Mouse (Mus musculus) kidney, embryonic 14.5 days (tissue): Measurements from ENCODE around the gene Arhgef9. TPM values are rescaled to one million over a fixed set of nuclear protein-coding genes. Genes with fewer than 3 reads are reported as not detected.

Experiments used
- ATAC-seq: fragments of 200-750 bp; cut with Nextera tagmentation; 2 replicates; pipeline ENCODE4 v1.8.0; 2017; ENCODE audit warnings: moderate number of reproducible peaks, mild to moderate bottlenecking, moderate TSS enrichment, moderate library complexity; ENCODE audit not compliant: low FRiP score, low TSS enrichment
- H3K27ac ChIP-seq: fragments of 300-500 bp; sonication (generic); 2 replicates; pipeline ENCODE4 v1.5.1; 2014; ENCODE audit warnings: low read depth, mild to moderate bottlenecking, low read length, moderate library complexity, mixed read lengths
- H3K27me3 ChIP-seq: fragments of 300-500 bp; sonication (generic); 2 replicates; pipeline ENCODE4 v1.6.1; 2014; ENCODE audit warnings: mild to moderate bottlenecking, low read length; ENCODE audit not compliant: control insufficient read depth, insufficient read depth
- H3K36me3 ChIP-seq: fragments of 300-500 bp; sonication (generic); 2 replicates; pipeline ENCODE4 v1.6.1; 2014; ENCODE audit warnings: low read length, mixed read lengths; ENCODE audit not compliant: control insufficient read depth, insufficient read depth
- H3K4me1 ChIP-seq: fragments of 300-500 bp; sonication (generic); 2 replicates; pipeline ENCODE4 v1.6.1; 2014; ENCODE audit warnings: low read length, mixed read lengths; ENCODE audit not compliant: control insufficient read depth, insufficient read depth
- H3K4me2 ChIP-seq: fragments of 300-500 bp; sonication (generic); replicated peaks from 2 replicates; pipeline ENCODE4 v1.6.1; 2014; ENCODE audit warnings: low read depth, mild to moderate bottlenecking, low read length
- H3K4me3 ChIP-seq: fragments of 300-500 bp; sonication (generic); 2 replicates; pipeline ENCODE4 v1.5.1; 2014; ENCODE audit warnings: mild to moderate bottlenecking, low read length
- H3K9ac ChIP-seq: fragments of 300-500 bp; sonication (generic); 2 replicates; pipeline ENCODE4 v1.6.1; 2014; ENCODE audit warnings: low read depth, mild to moderate bottlenecking, low read length, moderate library complexity
- H3K9me3 ChIP-seq: fragments of 300-500 bp; sonication (generic); 2 replicates; pipeline ENCODE4 v1.6.1; 2016; ENCODE audit warnings: low read length; ENCODE audit not compliant: control insufficient read depth
- WGBS: fragments of 180-500 bp; shearing (Covaris S2); extraction: QIAGEN DNeasy Blood & Tissue Kit; methylation state at CpG from one replicate; pipeline ENCODE4 v1.1.7; 2014; 5-methylcytosine and 5-hydroxymethylcytosine counted together
- polyA plus RNA-seq: library from polyadenylated mRNA; unstranded; fragments of >200 nt; fragmentation: Nextera tagmentation; extraction: Ambion mirVana; gene quantifications from 2 replicates; pipeline ENCODE4 v1.2.1, GENCODE M21; 2014

Arhgef9 gene
- 12.8 and 13.8 TPM in 2 replicates for polyA plus RNA-seq

- Histone ChIP-seq H3K9me3 (no peaks in the 10 kb centered on the region), H3K9ac (0 out of 2 replicates have a peak within 1 kb of the TSS, but pooled peaks have one; percentile 34), H3K4me3 (peak within 1 kb of the TSS; percentile 35), H3K27ac (no peak within 1 kb of the TSS), H3K4me1 (no peaks in the 10 kb centered on the region), H3K4me2 (peak within 1 kb of the TSS; percentile 57), H3K27me3 (no peaks in the 10 kb centered on the region), H3K36me3 (no peaks in the 10 kb centered on the region)
- WGBS, result 33% methylated on average over 24 of the region's 24 CpGs
- ATAC-seq, result peak; percentile 92
These were observed at the start of gene Arhgef9 for GRCm38 (mm10) chrX:95196104-95196919. Arhgef9 (minus strand) TSS chrX:95196856.

DNA sequence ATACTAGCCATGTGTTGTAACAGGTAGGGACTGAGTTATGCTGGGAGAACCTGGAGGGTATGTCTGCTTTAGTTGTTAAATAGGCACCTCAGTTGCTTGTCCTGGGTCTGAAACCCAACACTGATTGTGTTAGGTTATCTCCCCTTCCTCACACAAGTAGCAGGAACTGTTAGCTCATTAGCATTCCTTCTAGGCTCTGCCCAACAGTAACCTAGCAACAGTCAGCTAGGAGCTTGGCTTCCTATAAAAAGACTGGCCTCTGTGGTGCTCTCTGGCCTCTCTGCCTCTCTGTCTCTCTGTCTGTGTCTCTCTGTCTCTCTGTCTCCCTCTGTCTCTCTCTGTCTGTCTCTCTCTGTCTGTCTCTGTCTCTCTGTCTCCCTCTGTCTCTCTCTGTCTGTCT lies 42.2 kb upstream of the Arhgef9 start:
- ATAC-seq, result no peak
- Histone ChIP-seq H3K9ac (no peak overlapping the region), H3K27me3 (no peaks in the 10 kb centered on the region), H3K4me3 (no peak overlapping the region), H3K4me2 (no peak overlapping the region), H3K4me1 (no peaks in the 10 kb centered on the region), H3K36me3 (no peaks in the 10 kb centered on the region), H3K9me3 (no peaks in the 10 kb centered on the region), H3K27ac (no peak overlapping the region)

DNA sequence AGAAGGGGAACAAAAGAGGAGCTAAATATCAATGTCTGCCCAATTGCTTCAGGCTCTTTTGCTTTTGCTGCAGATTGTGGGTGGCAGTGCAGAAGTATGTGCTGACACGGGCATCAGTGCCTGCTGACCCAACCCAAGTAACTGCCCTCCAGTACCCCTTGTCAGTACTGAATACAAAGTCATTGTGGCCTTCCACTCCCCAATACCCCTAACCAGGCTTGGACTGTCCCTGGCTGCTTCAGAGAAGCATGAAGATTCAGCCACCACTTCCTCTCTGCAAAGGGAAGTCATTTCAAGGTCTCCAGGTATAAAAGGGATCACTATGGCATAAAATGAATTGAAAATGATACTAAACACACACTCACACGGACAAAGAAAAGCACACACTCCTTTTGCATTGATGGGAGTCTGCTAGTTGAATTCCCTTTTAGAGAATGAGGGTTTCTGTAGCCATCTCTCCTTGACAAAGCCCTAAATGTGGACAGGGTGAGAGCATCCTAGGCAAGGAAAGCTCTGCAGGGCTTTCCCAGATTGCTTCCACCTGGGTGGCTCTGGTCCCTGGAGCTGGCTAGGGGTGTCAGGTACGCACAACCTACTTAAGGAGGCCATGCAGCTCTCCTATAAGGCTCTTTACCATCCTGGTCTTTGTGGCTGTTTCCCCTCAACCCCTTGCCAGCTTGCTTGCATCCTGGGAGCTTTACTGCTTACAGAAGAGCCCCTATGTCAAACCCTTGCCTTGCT lies 1.1 kb downstream of the Arhgef9 start:
- Histone ChIP-seq H3K9me3 (no peaks in the 10 kb centered on the region), H3K4me2 (peak overlapping the region; percentile 57), H3K27me3 (no peaks in the 10 kb centered on the region), H3K27ac (no peak overlapping the region), H3K4me1 (no peaks in the 10 kb centered on the region), H3K36me3 (no peaks in the 10 kb centered on the region), H3K4me3 (peak overlapping the region; percentile 35), H3K9ac (0 out of 2 replicates have a peak overlapping the region, but pooled peaks have one; percentile 34)
- ATAC-seq, result peak; percentile 46; the same call in 1 of the 2 replicates
- 46% methylated on average over 3 of the region's 3 CpGs for WGBS

DNA sequence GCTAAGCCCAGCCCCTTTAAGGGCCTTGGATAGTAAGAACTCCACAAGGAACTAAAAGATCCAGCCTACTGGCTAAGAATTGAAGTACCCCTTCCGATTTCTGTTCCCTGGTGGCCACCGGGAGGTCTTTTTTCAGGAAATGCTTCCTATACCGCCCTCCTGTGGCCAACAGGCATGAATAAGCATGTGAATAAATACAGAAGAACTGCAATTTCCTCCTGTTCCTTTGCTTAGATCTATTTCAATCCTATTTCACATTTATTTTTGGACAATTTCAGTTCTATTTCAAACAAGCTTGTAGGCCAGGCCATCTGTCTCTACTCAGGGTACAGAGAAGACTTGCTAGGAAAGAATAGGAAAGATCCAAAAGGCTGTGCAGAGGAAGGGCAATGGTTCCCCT lies 20.7 kb downstream of the Arhgef9 start:
- Histone ChIP-seq H3K4me3 (no peak overlapping the region), H3K9me3 (no peaks in the 10 kb centered on the region), H3K27ac (no peak overlapping the region), H3K9ac (no peak overlapping the region), H3K27me3 (no peaks in the 10 kb centered on the region; the same call in 1 of the 2 replicates), H3K4me1 (no peaks in the 10 kb centered on the region), H3K36me3 (no peaks in the 10 kb centered on the region), H3K4me2 (no peak overlapping the region)
- no peak for ATAC-seq
- 19% methylated on average over 3 of the region's 3 CpGs for WGBS

- peak overlapping the region; percentile 30; the same call in 1 of the 2 replicates for H3K27ac ChIP-seq
- 24% methylated on average over 16 of the region's 16 CpGs for WGBS
These were observed 30.3 kb downstream of the Arhgef9 start for GRCm38 (mm10) chrX:95166317-95166716.

GRCm38 (mm10) chrX:95165671-95166127 lies 31.0 kb downstream of the Arhgef9 start:
- 35% methylated on average over 9 of the region's 9 CpGs for WGBS
- H3K27me3 ChIP-seq, result no peaks in the 10 kb centered on the region
- H3K36me3 ChIP-seq, result no peaks in the 10 kb centered on the region
- H3K9ac ChIP-seq, result peak overlapping the region; percentile 55; the same call in 1 of the 2 replicates
- H3K4me1 ChIP-seq, result no peaks in the 10 kb centered on the region
- no peaks in the 10 kb centered on the region for H3K9me3 ChIP-seq
- ATAC-seq, result peak; percentile 21; the same call in 1 of the 2 replicates
- peak overlapping the region; percentile 58 for H3K4me2 ChIP-seq
- peak overlapping the region; percentile 30; the same call in 1 of the 2 replicates for H3K27ac ChIP-seq
- H3K4me3 ChIP-seq, result peak overlapping the region; percentile 48

More at GRCm38 (mm10) chrX:95166317-95166716, 30.3 kb downstream of the Arhgef9 start:
- Histone ChIP-seq H3K4me2 (peak overlapping the region; percentile 58), H3K4me1 (no peaks in the 10 kb centered on the region), H3K9me3 (no peaks in the 10 kb centered on the region), H3K9ac (peak overlapping the region; percentile 55; the same call in 1 of the 2 replicates), H3K4me3 (peak overlapping the region; percentile 48), H3K27me3 (no peaks in the 10 kb centered on the region), H3K36me3 (no peaks in the 10 kb centered on the region)
- ATAC-seq, result peak; percentile 100

DNA sequence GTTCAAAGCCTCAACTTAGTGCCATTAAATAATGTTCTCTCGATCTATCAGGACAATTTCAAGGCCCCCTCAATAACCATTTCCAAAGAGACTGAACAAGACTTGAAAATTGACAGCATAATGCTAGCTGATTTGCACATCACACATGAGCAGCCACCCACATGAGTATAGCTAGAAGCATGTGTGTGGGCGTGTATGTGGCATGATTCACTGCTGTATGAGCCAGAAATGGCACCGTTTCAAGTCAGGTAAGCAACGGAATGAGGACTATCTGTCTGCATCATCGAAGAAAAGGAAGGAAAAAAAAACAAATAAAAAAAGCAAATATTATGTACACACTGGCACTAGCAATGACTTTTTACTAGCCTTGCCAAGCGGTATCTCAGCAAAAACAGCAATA lies 32.5 kb downstream of the Arhgef9 start:
- WGBS, result 63% methylated on average over 6 of the region's 6 CpGs
- H3K4me1 ChIP-seq, result no peaks in the 10 kb centered on the region
- H3K27me3 ChIP-seq, result no peaks in the 10 kb centered on the region

DNA sequence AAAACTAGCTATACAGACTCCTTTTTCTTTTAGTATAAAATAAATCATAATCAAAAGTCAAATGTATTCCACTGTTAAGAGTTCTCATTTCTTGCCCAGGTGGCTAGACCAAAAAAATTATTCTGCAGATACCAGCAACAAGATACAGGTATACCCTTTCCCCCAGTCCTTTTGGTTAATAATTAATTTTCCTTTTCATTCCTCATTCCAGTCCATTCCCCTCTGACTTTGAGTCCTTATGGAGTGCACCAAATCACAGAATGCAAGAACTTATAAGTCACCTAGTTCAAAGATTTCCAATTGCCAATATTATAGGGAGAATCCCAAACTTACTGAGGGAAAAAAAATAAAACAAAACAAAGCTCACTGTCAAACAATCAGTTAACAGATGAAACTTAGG lies 33.2 kb downstream of the Arhgef9 start:
- Histone ChIP-seq H3K9ac (no peak overlapping the region), H3K4me2 (no peak overlapping the region)

More for the DNA sequence above, 32.5 kb downstream of the Arhgef9 start:
- Histone ChIP-seq H3K27ac (no peak overlapping the region), H3K9me3 (no peaks in the 10 kb centered on the region), H3K4me3 (no peak overlapping the region), H3K9ac (no peak overlapping the region), H3K36me3 (no peaks in the 10 kb centered on the region), H3K4me2 (no peak overlapping the region)
- ATAC-seq, result no peak

More for the DNA sequence above, 33.2 kb downstream of the Arhgef9 start:
- no peak overlapping the region for H3K27ac ChIP-seq
- H3K4me3 ChIP-seq, result no peak overlapping the region
- ATAC-seq, result no peak
- no peaks in the 10 kb centered on the region for H3K4me1 ChIP-seq
- no peaks in the 10 kb centered on the region for H3K9me3 ChIP-seq
- no peaks in the 10 kb centered on the region for H3K27me3 ChIP-seq
- H3K36me3 ChIP-seq, result no peaks in the 10 kb centered on the region
